In genomic region chr13:98814275-98815040, GRCm38 (mm10) we compare ENCODE assay signal across 8 mouse cellular contexts. TPM values are rescaled to one million over a fixed set of nuclear protein-coding genes. Genes with fewer than 3 reads are reported as not detected.
A peak's percentile ranks its signal among the peaks of the same experiment; 100 is the strongest.
DNase-seq lines count a peak whose midpoint lies in the region; ATAC-seq and TF ChIP-seq lines count a peak whose summit lies in the region.

No protein-coding gene starts in this region.

- TF ChIP-seq CTCF in MEL (IDR thresholded peaks at IDR 0.05 in 2 of 3, conservative IDR thresholded peaks at IDR 0.05 in 1 of 3; ENCODE audit: control insufficient read depth in 1 of 3, insufficient read depth in 1 of 3, low read depth in 2 of 3, low read length in 3 of 3, poor library complexity in 1 of 3, severe bottlenecking in 1 of 3) = no peak
- no peak for TF ChIP-seq CTCF in bone marrow macrophage, adult 2 months (IDR thresholded peaks at IDR 0.05; ENCODE audit: low read depth, low read length)

- H3K9ac ChIP-seq in MEL (ENCODE audit: control insufficient read depth, low read depth, low read length, poor library complexity, severe bottlenecking) = peak overlapping the region; percentile 91
- peak overlapping the region; percentile 94 for H3K9ac ChIP-seq in forebrain, embryonic 14.5 days (ENCODE audit: low read length)
- H3K9ac ChIP-seq in hindbrain, embryonic 11.5 days (ENCODE audit: low read depth, low read length) = peak overlapping the region; percentile 93

- no peaks in the 10 kb centered on the region for H3K27me3 ChIP-seq in MEL (ENCODE audit: control insufficient read depth in 1 of 2, insufficient read depth in 2 of 2, low read length in 2 of 2)
- H3K27me3 ChIP-seq in forebrain, embryonic 14.5 days (replicated peaks; ENCODE audit: control insufficient read depth, insufficient read depth, low read length) = no peaks in the 10 kb centered on the region
- H3K27me3 ChIP-seq in hindbrain, embryonic 11.5 days (ENCODE audit: control insufficient read depth, insufficient read depth, low read length) = no peaks in the 10 kb centered on the region

- H3K9me3 ChIP-seq in MEL (replicated peaks; ENCODE audit: insufficient read depth, low read length) = no peaks in the 10 kb centered on the region
- no peaks in the 10 kb centered on the region for H3K9me3 ChIP-seq in forebrain, embryonic 14.5 days (replicated peaks; ENCODE audit: control insufficient read depth, low read length)
- no peaks in the 10 kb centered on the region for H3K9me3 ChIP-seq in hindbrain, embryonic 11.5 days (ENCODE audit: control insufficient read depth, low read length)

- H3K4me2 ChIP-seq in forebrain, embryonic 14.5 days (ENCODE audit: low read length) = peak overlapping the region; percentile 61
- H3K4me2 ChIP-seq in hindbrain, embryonic 11.5 days (replicated peaks; ENCODE audit: low read depth, low read length) = peak overlapping the region; percentile 54

- H3K4me3 ChIP-seq in MEL (ENCODE audit: control insufficient read depth in 1 of 2, insufficient read depth in 1 of 2, low read depth in 2 of 2, low read length in 2 of 2) = peak overlapping the region; percentile 80 to 83
- peak overlapping the region; percentile 94 for H3K4me3 ChIP-seq in bone marrow macrophage, adult 2 months (ENCODE audit: insufficient read depth, low read length)
- H3K4me3 ChIP-seq in forebrain, embryonic 14.5 days (ENCODE audit: low read depth, low read length) = peak overlapping the region; percentile 88
- peak overlapping the region; percentile 89 for H3K4me3 ChIP-seq in hindbrain, embryonic 11.5 days (ENCODE audit: low read depth, low read length)

- TF ChIP-seq POLR2A in MEL (IDR thresholded peaks at IDR 0.05; ENCODE audit: control insufficient read depth in 1 of 2, insufficient read depth in 1 of 2, low read depth in 1 of 2, low read length in 2 of 2, poor library complexity in 1 of 2) = no peak
- no peak for TF ChIP-seq POLR2A in bone marrow macrophage, adult 2 months (IDR thresholded peaks at IDR 0.05; ENCODE audit: borderline replicate concordance, low read depth, low read length)

- peaks cover 0 to 19% of the 10 kb centered on the region in 2 experiments; a peak in 2 of 4 replicates for H3K36me3 ChIP-seq in MEL (ENCODE audit: control insufficient read depth in 1 of 2, insufficient read depth in 2 of 2, low read length in 2 of 2)
- no peaks in the 10 kb centered on the region for H3K36me3 ChIP-seq in forebrain, embryonic 14.5 days (ENCODE audit: control insufficient read depth, insufficient read depth, low read length)
- no peaks in the 10 kb centered on the region for H3K36me3 ChIP-seq in hindbrain, embryonic 11.5 days (ENCODE audit: control insufficient read depth, insufficient read depth, low read length)

- peaks cover 8 to 11% of the 10 kb centered on the region in 2 experiments for H3K4me1 ChIP-seq in MEL (ENCODE audit: control insufficient read depth in 1 of 2, insufficient read depth in 2 of 2, low read length in 2 of 2)
- H3K4me1 ChIP-seq in bone marrow macrophage, adult 2 months (ENCODE audit: control insufficient read depth, insufficient read depth, low read length) = peaks cover 35% of the 10 kb centered on the region
- H3K4me1 ChIP-seq in forebrain, embryonic 14.5 days (ENCODE audit: control insufficient read depth, insufficient read depth, low read length) = peaks cover 3% of the 10 kb centered on the region; the same call in 1 of the 2 replicates
- H3K4me1 ChIP-seq in hindbrain, embryonic 11.5 days (replicated peaks; ENCODE audit: control insufficient read depth, insufficient read depth, low read length) = no peaks in the 10 kb centered on the region

- H3K79me2 ChIP-seq in MEL (ENCODE audit: control insufficient read depth, insufficient read depth, low read length, poor library complexity) = peaks cover 20% of the 10 kb centered on the region

- H3K27ac ChIP-seq in MEL (ENCODE audit: control insufficient read depth, low read depth, low read length) = peak overlapping the region; percentile 46
- peak overlapping the region; percentile 96 for H3K27ac ChIP-seq in bone marrow macrophage, adult 2 months (ENCODE audit: insufficient read depth, low read depth, low read length)
- H3K27ac ChIP-seq in forebrain, embryonic 14.5 days (ENCODE audit: low read depth, low read length) = peak overlapping the region; percentile 90
- peak overlapping the region; percentile 96 for H3K27ac ChIP-seq in hindbrain, embryonic 11.5 days (ENCODE audit: low read depth, low read length)

- ATAC-seq in forebrain, embryonic 14.5 days = peak; percentile 59
- peak; percentile 69 for ATAC-seq in hindbrain, embryonic 11.5 days (ENCODE audit: low FRiP score)
- no peak for ATAC-seq in erythroid progenitor cell, adult 5-6 weeks (replicated peaks; ENCODE audit: low FRiP score, poor library complexity, severe bottlenecking)

- under 1% methylated on average over 74 of the region's 81 CpGs for WGBS in forebrain, embryonic 14.5 days
- WGBS in hindbrain, embryonic 11.5 days = under 1% methylated on average over 46 of the region's 81 CpGs

- DNase-seq in MEL (ENCODE audit: low read depth, low spot score) = peak; percentile 65
- DNase-seq in forebrain, embryonic 14.5 days (ENCODE audit: low spot score) = peak; percentile 60
- peak; percentile 71 for DNase-seq in hindbrain, embryonic 11.5 days (ENCODE audit: low spot score)
- peak; percentile 23 to 59 for DNase-seq in layer of hippocampus, postnatal 14 days (ENCODE audit: low spot score in 2 of 2)
- DNase-seq in lung, postnatal 4 days = peak; percentile 74 to 80
- DNase-seq in skeletal muscle tissue, adult 2 months (ENCODE audit: low read depth, low spot score) = peak; percentile 30

- TF ChIP-seq RAD21 in MEL (IDR thresholded peaks at IDR 0.05; ENCODE audit: low read depth, low read length) = no peak

- no peak for TF ChIP-seq EP300 in MEL (IDR thresholded peaks at IDR 0.05; ENCODE audit: low read depth in 1 of 2, low read length in 2 of 2)

TF ChIP-seq in MEL, 35 proteins besides CTCF, POLR2A, EP300 and RAD21:
- TF ChIP-seq SIN3A (IDR thresholded peaks at IDR 0.05; ENCODE audit: low read length) (peak; percentile 66; the same call in 1 of the 2 replicates), MYB (IDR thresholded peaks at IDR 0.05; ENCODE audit: low read depth, low read length) (no peak), RCOR1 (IDR thresholded peaks at IDR 0.05; ENCODE audit: low read depth, low read length) (0 out of 2 replicates have a peak, but pooled peaks have one; percentile 27)

RNA-seq across cellular contexts. Expression of gene Fcho2, which starts 0.8 kb away (rescaled TPM):
- 2.2 and 2.4 TPM in 2 replicates for total RNA-seq in MEL (2012; rRNA removed)
- polyA plus RNA-seq in MEL (2012; ENCODE audit: insufficient read depth in 1 of 2, insufficient read length in 2 of 2, low read depth in 1 of 2, low replicate concordance in 2 of 2, missing spikeins in 1 of 2) = 1 to 10 TPM in 1 of 2 experiments, not detected in 1; 5.8 TPM
- polyA plus RNA-seq in bone marrow macrophage, adult 2 months (2012; ENCODE audit: insufficient read depth, insufficient read length, missing spikeins) = 147 and 157 TPM in 2 replicates
- polyA plus RNA-seq in forebrain, embryonic 14.5 days (2014; fragmentation: Nextera tagmentation; extraction: Ambion mirVana) = 14.7 and 19.8 TPM in 2 replicates
- 28.5 and 35.5 TPM in 2 replicates for polyA plus RNA-seq in hindbrain, embryonic 11.5 days (2014; fragmentation: Nextera tagmentation; extraction: Ambion mirVana)
- 10 to 100 TPM; 36.1 to 36.8 TPM for total RNA-seq in layer of hippocampus, postnatal 14 days (2021)
- 169 and 189 TPM in 2 replicates for total RNA-seq in erythroid progenitor cell, adult 5-6 weeks (2015; ENCODE audit: low replicate concordance)
- total RNA-seq in erythroid progenitor cell, adult 5-6 weeks (2017; ENCODE audit: low replicate concordance) = 156 and 165 TPM in 2 replicates

Comparison
In these comparisons a context has a peak if more than half of its experiments do, and no peak if none do; other contexts are left out.
1. H3K27ac ChIP-seq: peak in every context shown above with its lines; median percentile 96 in bone marrow macrophage, adult 2 months; 96 in hindbrain, embryonic 11.5 days; 90 in forebrain, embryonic 14.5 days; 46 in MEL.